Mouse (Mus musculus): ENCODE measurements at regions not wholly inside any gene's neighbourhood (a gene's known extent, or its start where the extent isn't known, plus 50 kb on each side); places are given as distances from the start of the nearest gene placed in this dataset.

DNA sequence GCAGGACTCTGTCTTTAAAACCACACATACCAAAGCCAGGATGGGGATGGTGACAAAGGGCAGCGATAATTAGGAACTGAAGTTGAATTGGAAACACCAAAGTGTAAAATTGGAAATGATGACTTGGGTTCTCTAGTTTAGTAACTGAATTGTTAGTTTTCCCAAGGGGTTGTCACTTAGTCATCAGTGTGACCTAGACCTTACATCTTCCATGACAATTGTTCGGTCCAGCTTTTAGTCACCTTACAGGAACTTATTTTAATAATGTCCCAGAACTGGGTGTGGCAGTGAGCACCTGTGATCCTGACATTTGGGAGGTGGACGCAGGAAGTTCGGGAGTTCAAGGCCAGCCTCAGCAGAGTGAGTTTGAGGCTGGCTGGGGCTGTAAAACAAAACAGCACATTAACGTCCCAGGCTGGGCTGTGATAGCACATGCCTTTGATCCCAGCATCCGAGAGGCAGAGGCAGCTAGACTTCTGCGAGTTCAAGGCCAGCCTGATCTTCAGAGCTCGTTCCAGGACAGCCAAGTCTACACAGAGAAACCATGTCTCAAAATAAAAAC lies 81.9 kb upstream of the Hes1 start:
- no peak overlapping the region for H3K4me3 ChIP-seq (ENCODE audit: low read depth, low read length)
- H3K27me3 ChIP-seq (ENCODE audit: control insufficient read depth, insufficient read depth, low read depth, low read length) = no peaks in the 10 kb centered on the region
- H3K9me3 ChIP-seq (replicated peaks; ENCODE audit: control insufficient read depth, low read length, poor library complexity, severe bottlenecking) = no peaks in the 10 kb centered on the region
- H3K9ac ChIP-seq (ENCODE audit: low read depth, low read length) = no peak overlapping the region
- no peaks in the 10 kb centered on the region for H3K4me1 ChIP-seq (ENCODE audit: control insufficient read depth, insufficient read depth, low read length)
- no peak overlapping the region for H3K4me2 ChIP-seq (ENCODE audit: low read length)
- no peak for ATAC-seq
- WGBS = 91% methylated on average over 8 of the region's 8 CpGs
- no peak overlapping the region for H3K27ac ChIP-seq (ENCODE audit: low read length)
- H3K36me3 ChIP-seq (ENCODE audit: control insufficient read depth, insufficient read depth, low read length) = no peaks in the 10 kb centered on the region

DNA sequence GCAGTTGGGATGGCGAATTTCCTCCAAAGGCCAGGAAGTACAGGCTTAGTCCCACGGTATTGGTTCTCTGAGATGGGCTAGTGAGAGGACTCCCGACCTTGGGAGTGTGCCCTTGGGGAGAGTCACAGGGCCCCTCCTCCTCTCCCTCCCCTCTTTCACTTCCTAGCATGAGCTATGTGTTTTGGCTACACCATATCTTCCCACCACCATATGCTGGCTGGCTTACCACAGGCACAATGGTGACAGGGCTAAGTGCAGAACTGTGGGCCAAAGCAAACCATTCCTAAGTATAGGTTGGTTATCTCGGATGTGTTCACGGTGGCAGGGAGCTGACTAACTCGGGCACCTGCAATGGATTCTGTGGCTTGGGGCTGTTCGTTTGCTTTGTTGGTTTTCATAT lies 81.0 kb upstream of the Hes1 start:
- no peak for ATAC-seq
- Histone ChIP-seq H3K36me3 (ENCODE audit: control insufficient read depth, insufficient read depth, low read length) (no peaks in the 10 kb centered on the region), H3K27ac (ENCODE audit: low read length) (no peak overlapping the region), H3K4me1 (ENCODE audit: control insufficient read depth, insufficient read depth, low read length) (no peaks in the 10 kb centered on the region), H3K9me3 (replicated peaks; ENCODE audit: control insufficient read depth, low read length, poor library complexity, severe bottlenecking) (no peaks in the 10 kb centered on the region), H3K27me3 (ENCODE audit: control insufficient read depth, insufficient read depth, low read depth, low read length) (no peaks in the 10 kb centered on the region), H3K4me3 (ENCODE audit: low read depth, low read length) (no peak overlapping the region), H3K4me2 (ENCODE audit: low read length) (no peak overlapping the region), H3K9ac (ENCODE audit: low read depth, low read length) (no peak overlapping the region)
- 87% methylated on average over 7 of the region's 7 CpGs for WGBS

DNA sequence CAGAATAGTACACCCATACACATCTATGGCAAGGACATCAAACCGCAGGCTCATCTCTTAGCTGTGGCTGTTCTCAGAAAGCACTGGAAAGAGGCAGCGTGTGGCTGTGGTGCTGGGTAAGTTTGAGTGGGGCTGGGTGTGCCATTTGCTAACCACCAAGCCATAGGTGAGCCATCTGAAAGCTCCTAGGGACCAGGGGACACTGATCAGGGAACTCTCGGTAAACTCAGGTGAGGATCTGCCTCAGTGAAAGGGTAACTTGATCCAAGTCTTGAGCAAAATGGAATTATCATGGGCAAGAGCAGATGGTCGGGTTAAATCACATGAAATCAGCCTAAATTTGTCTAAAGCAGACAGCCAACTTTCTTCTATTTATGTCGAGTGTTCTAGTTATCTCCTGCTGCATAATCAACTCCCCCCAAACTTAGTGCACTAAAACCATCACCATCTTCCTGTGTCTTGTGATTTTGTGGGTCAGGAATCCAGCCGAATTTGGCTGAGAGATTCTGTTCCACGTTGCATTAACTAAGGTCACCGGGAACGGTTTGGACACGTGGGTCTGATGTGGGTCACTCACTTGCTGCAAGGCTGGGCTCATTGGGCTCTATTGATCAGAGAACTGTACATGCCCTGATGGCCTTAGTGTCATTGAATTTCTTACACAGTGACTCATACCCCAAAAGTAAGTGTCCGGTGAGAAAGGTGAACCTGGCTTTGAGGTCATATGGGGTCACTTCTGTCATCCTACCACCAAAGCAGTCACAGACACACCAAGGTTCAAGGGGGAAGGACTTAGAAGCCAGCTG lies 78.9 kb upstream of the Hes1 start:
- Histone ChIP-seq H3K9me3 (replicated peaks; ENCODE audit: control insufficient read depth, low read length, poor library complexity, severe bottlenecking) (no peaks in the 10 kb centered on the region), H3K4me1 (ENCODE audit: control insufficient read depth, insufficient read depth, low read length) (no peaks in the 10 kb centered on the region), H3K4me2 (ENCODE audit: low read length) (no peak overlapping the region), H3K27ac (ENCODE audit: low read length) (no peak overlapping the region), H3K4me3 (ENCODE audit: low read depth, low read length) (no peak overlapping the region), H3K9ac (ENCODE audit: low read depth, low read length) (no peak overlapping the region), H3K27me3 (ENCODE audit: control insufficient read depth, insufficient read depth, low read depth, low read length) (no peaks in the 10 kb centered on the region), H3K36me3 (ENCODE audit: control insufficient read depth, insufficient read depth, low read length) (no peaks in the 10 kb centered on the region)
- 89% methylated on average over 11 of the region's 11 CpGs for WGBS
- no peak for ATAC-seq

DNA sequence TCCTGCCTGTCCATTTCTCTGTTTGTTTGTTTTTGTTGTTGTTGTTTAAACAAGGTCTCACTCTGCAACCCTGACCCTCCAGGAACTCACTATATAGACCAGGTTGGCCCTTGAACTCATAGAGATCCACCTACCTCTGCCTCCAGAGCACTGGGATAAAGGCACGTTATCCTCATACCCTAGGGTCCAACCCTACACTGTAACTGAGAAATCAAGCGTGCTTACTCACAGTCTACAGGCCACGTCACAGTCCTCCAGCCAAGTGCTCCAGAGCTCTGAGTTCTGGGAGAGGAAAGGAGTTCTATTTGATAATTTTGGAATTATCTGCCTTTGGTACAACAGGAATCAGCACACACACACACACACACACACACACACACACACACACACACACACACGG lies 76.6 kb upstream of the Hes1 start:
- H3K36me3 ChIP-seq (ENCODE audit: control insufficient read depth, insufficient read depth, low read length) = no peaks in the 10 kb centered on the region
- no peak overlapping the region for H3K4me2 ChIP-seq (ENCODE audit: low read length)
- no peaks in the 10 kb centered on the region; the same call in 1 of the 2 replicates for H3K27me3 ChIP-seq (ENCODE audit: control insufficient read depth, insufficient read depth, low read depth, low read length)
- no peak for ATAC-seq
- H3K27ac ChIP-seq (ENCODE audit: low read length) = no peak overlapping the region
- no peak overlapping the region for H3K9ac ChIP-seq (ENCODE audit: low read depth, low read length)
- 96% methylated on average over 4 of the region's 4 CpGs for whole genome bisulfite sequencing
- no peak overlapping the region for H3K4me3 ChIP-seq (ENCODE audit: low read depth, low read length)
- H3K4me1 ChIP-seq (ENCODE audit: control insufficient read depth, insufficient read depth, low read length) = no peaks in the 10 kb centered on the region
- no peaks in the 10 kb centered on the region for H3K9me3 ChIP-seq (replicated peaks; ENCODE audit: control insufficient read depth, low read length, poor library complexity, severe bottlenecking)

DNA sequence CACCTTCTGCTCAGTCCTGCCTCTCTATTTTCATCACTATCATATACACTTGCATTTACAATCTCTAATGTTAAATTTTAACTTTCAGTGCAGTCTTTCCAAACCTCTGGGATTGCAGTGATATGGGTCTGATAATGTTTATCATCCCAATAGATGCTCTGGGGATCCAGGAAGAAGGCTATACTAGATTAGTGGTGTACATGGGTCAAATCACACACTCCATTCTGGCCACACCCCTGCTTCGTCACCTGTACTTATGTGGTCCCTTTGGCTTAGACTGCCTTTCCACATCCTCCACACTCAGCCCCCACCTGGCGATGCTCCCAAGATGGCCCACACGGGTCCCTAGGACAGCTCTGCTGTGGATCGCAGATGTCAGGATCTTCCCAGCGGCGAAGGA lies 76.2 kb upstream of the Hes1 start:
- no peaks in the 10 kb centered on the region for H3K4me1 ChIP-seq (ENCODE audit: control insufficient read depth, insufficient read depth, low read length)
- H3K27ac ChIP-seq (ENCODE audit: low read length) = no peak overlapping the region
- no peak for ATAC-seq
- H3K27me3 ChIP-seq (ENCODE audit: control insufficient read depth, insufficient read depth, low read depth, low read length) = no peaks in the 10 kb centered on the region; the same call in 1 of the 2 replicates
- H3K4me3 ChIP-seq (ENCODE audit: low read depth, low read length) = no peak overlapping the region
- H3K36me3 ChIP-seq (ENCODE audit: control insufficient read depth, insufficient read depth, low read length) = no peaks in the 10 kb centered on the region
- no peaks in the 10 kb centered on the region for H3K9me3 ChIP-seq (replicated peaks; ENCODE audit: control insufficient read depth, low read length, poor library complexity, severe bottlenecking)
- no peak overlapping the region for H3K4me2 ChIP-seq (ENCODE audit: low read length)
- WGBS = 95% methylated on average over 6 of the region's 6 CpGs
- no peak overlapping the region for H3K9ac ChIP-seq (ENCODE audit: low read depth, low read length)

DNA sequence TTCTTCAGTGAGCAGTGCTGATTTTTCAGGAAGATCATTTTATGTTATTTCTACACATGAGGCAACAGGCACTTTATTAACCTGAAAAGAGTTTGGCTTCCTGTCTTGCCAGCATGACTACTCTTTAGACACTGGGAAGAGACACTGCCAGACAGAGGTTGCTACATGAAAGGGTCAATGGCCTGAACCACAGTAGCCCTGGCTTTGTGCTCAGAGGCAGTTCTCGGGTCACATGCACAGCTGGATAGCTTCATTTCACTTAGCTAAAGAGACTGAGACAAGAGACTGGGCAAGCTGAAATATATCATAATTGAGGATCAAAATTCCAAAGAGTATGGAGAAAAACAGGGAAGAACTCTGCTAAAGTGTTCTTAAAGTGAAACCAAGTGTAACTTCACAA lies 74.9 kb upstream of the Hes1 start:
- 18% methylated on average over 1 of the region's 1 CpGs for WGBS
- Histone ChIP-seq H3K4me2 (ENCODE audit: low read length) (no peak overlapping the region), H3K4me3 (ENCODE audit: low read depth, low read length) (no peak overlapping the region), H3K9me3 (replicated peaks; ENCODE audit: control insufficient read depth, low read length, poor library complexity, severe bottlenecking) (no peaks in the 10 kb centered on the region), H3K27ac (ENCODE audit: low read length) (no peak overlapping the region), H3K27me3 (ENCODE audit: control insufficient read depth, insufficient read depth, low read depth, low read length) (no peaks in the 10 kb centered on the region; the same call in none of the 2 replicates), H3K36me3 (ENCODE audit: control insufficient read depth, insufficient read depth, low read length) (no peaks in the 10 kb centered on the region), H3K4me1 (ENCODE audit: control insufficient read depth, insufficient read depth, low read length) (no peaks in the 10 kb centered on the region), H3K9ac (ENCODE audit: low read depth, low read length) (no peak overlapping the region)
- no peak for ATAC-seq

DNA sequence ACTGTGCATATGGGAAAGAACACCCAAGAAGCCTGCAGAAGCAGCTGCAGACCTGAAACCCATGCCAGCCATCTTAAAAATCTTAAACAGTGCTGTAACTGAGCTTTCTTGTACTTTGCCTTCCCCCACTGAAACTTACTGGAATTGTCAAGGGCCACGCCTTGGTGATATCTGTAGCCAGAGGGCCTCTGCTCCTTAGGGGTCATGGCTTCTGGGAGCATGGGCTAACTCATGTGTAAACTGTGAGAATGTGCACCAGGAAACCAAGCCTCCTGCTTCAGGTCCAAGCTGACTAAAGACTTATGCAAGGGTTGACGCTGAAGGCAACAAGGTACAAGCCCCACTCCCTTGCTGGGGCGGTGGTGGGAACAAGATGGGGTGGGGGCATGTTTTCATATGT lies 73.8 kb upstream of the Hes1 start:
- Histone ChIP-seq H3K36me3 (ENCODE audit: control insufficient read depth, insufficient read depth, low read length) (no peaks in the 10 kb centered on the region), H3K4me2 (ENCODE audit: low read length) (no peak overlapping the region), H3K27me3 (ENCODE audit: control insufficient read depth, insufficient read depth, low read depth, low read length) (no peaks in the 10 kb centered on the region; the same call in none of the 2 replicates), H3K4me1 (ENCODE audit: control insufficient read depth, insufficient read depth, low read length) (no peaks in the 10 kb centered on the region), H3K4me3 (ENCODE audit: low read depth, low read length) (no peak overlapping the region), H3K9me3 (replicated peaks; ENCODE audit: control insufficient read depth, low read length, poor library complexity, severe bottlenecking) (no peaks in the 10 kb centered on the region), H3K9ac (ENCODE audit: low read depth, low read length) (no peak overlapping the region), H3K27ac (ENCODE audit: low read length) (no peak overlapping the region)
- 96% methylated on average over 3 of the region's 3 CpGs for WGBS
- no peak for ATAC-seq

DNA sequence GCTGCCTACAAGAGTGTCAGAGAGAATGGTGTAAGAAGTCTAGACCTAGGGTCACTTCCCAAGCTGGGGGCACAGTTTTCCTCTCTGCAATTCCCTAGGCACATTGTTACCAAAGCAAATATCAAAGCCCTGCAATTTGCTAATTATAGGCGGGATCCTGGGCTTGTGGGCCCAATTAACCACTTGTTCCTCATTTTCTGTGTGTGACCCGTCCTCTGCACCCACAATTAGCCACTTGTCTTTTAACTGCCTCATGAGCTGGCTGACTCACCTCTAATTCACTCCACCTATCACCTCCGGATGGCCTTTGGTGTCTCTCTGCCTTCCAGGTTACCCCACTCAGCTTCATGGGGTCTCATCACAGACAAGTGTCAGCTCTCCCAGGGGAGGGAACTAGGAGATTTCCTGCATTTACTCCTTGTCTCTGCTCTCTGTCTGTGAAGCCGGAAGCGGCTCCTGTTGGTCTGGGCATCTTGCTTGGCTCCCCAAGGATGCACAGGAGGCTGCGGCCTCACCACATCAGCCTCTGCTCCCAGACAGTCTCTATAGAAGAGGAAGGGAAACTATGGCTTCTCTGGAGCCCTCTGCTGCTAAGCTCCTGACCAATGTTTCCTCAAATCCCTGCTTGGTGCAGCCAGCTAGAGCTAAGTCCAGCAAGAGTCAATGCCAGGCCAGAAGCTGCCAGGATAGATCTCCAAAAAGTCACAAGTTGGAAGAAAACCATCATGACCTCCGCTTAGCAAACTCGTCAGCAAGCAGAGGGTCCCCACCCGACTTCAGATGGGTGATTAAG lies 73.2 kb upstream of the Hes1 start:
- Histone ChIP-seq H3K4me3 (ENCODE audit: low read depth, low read length) (no peak overlapping the region), H3K4me2 (ENCODE audit: low read length) (no peak overlapping the region), H3K27me3 (ENCODE audit: control insufficient read depth, insufficient read depth, low read depth, low read length) (no peaks in the 10 kb centered on the region; the same call in none of the 2 replicates), H3K36me3 (ENCODE audit: control insufficient read depth, insufficient read depth, low read length) (no peaks in the 10 kb centered on the region), H3K9ac (ENCODE audit: low read depth, low read length) (no peak overlapping the region), H3K4me1 (ENCODE audit: control insufficient read depth, insufficient read depth, low read length) (no peaks in the 10 kb centered on the region), H3K27ac (ENCODE audit: low read length) (no peak overlapping the region), H3K9me3 (replicated peaks; ENCODE audit: control insufficient read depth, low read length, poor library complexity, severe bottlenecking) (no peaks in the 10 kb centered on the region)
- no peak for ATAC-seq
- 88% methylated on average over 9 of the region's 9 CpGs for WGBS

DNA sequence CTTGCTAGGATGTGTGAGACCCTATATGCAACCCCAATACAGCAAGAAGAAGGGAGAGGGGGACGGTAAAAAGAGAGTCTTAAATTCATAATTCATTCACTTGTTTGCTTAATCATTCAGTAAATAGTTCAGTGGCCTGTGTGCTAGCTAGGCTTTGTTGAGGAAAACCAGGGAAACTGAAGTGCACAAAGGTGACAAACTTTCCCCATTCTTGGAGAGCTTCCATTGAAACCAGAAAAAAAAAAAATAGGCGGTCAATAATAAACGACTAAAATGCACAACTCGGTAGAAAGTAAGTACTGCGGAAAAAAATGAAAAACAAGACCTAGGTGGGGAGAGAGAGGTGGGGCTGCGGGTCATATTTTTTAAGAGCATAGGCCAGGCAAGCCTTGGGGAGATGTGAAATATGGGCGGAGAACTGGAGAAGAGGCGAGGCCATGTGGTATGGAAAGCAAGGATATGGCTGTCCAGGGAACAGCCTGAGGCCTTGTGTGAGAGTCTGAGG lies 72.3 kb upstream of the Hes1 start:
- no peak overlapping the region for H3K4me3 ChIP-seq (ENCODE audit: low read depth, low read length)
- H3K9me3 ChIP-seq (replicated peaks; ENCODE audit: control insufficient read depth, low read length, poor library complexity, severe bottlenecking) = no peaks in the 10 kb centered on the region
- H3K4me2 ChIP-seq (ENCODE audit: low read length) = no peak overlapping the region
- H3K27me3 ChIP-seq (ENCODE audit: control insufficient read depth, insufficient read depth, low read depth, low read length) = no peaks in the 10 kb centered on the region; the same call in none of the 2 replicates
- no peaks in the 10 kb centered on the region for H3K4me1 ChIP-seq (ENCODE audit: control insufficient read depth, insufficient read depth, low read length)
- H3K9ac ChIP-seq (ENCODE audit: low read depth, low read length) = no peak overlapping the region
- 89% methylated on average over 8 of the region's 8 CpGs for WGBS
- ATAC-seq = no peak
- no peaks in the 10 kb centered on the region for H3K36me3 ChIP-seq (ENCODE audit: control insufficient read depth, insufficient read depth, low read length)
- no peak overlapping the region for H3K27ac ChIP-seq (ENCODE audit: low read length)

Measured in midbrain, embryonic 16.5 days (tissue).